Mouse (Mus musculus): ENCODE data around the gene Tsc22d1.
A peak's percentile ranks its signal among the peaks of the same experiment; 100 is the strongest.

The Tsc22d1 gene

GRCm38 (mm10) chr14:76515620-76516019, 100.9 kb downstream of the Tsc22d1 start:
- DNase-seq (ENCODE audit: low read depth, low spot score) = no peak

- DNase-seq (ENCODE audit: low read depth, low spot score) = no peak
Observed at GRCm38 (mm10) chr14:76518217-76518616, 103.5 kb downstream of the Tsc22d1 start.

GRCm38 (mm10) chr14:76520606-76521005, 105.8 kb downstream of the Tsc22d1 start:
- no peak for DNase-seq (ENCODE audit: low read depth, low spot score)

- DNase-seq (ENCODE audit: low read depth, low spot score) = no peak
Observed at GRCm38 (mm10) chr14:76521308-76521707, 106.5 kb downstream of the Tsc22d1 start.

DNA sequence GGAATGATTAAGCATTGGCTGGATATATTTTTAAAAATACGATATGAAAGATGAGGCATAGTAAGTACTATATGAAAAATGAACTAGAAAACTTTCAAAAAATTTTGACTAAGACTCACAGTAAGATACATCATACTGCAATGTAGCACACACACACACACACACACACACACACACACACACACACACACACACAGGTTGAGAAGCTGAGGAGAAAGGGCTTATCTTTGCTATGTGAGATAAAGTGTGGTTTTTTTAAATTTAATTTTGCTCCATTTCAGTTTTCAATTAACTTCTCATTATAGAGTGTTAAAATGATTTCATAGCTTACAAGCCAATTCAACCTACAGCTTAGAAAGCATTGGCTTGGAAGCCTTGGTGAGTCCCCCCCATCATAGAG, 108.6 kb downstream of the Tsc22d1 start:
- no peak for DNase-seq (ENCODE audit: low read depth, low spot score)

DNA sequence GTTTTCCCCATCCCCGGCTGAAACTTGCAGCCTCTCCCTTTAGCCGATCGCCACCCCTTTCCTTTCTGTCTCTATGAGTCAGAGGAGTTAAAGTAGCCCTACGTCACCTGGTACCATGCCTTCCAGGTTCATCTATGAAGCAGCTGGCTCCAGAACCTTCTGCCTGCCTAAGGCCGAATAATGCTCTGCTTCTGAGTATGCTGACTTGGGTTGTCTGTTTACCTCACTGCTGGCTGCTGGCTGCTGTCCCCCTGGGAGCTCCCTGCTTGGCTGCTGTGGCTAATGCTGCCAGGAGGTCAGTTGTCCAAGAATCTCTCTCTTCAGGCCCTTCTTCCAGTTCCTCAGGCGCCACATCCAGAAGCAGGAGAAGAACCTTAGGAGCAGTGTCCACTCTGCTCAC, 111.7 kb downstream of the Tsc22d1 start:
- no peak for DNase-seq (ENCODE audit: low read depth, low spot score)

DNA sequence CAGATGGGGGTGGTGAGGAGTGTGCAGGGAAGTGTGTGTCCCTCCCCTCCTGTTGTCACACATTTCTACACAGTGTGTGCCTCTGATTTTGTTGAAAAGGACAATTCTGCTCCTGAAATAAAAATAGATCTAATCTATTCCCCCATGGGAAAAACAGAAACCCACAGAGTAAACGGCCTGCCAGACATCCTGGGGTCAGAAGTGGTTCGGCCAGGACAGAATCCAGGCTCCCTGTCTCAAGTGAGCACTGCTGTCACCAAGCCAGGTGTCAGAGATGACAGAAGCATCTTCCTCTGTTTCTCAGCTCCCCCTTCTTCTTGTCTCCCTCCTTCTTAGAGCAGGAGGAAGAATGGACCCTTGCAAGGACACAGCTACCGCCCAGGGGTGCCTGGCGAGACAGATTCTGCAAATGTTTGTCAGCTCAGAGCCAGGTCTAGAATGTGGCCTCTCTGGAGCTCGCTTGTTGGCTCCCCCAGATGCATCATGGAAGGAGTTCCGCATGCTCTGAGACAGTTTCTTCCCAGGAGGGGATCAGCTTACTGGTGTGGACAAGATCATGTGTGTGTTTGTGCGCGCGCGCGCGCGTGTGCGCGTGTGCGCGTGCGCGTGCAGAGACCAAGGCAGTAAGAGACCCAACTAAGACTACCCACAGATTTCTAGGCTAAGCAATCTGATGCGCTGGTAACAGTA, 112.4 kb downstream of the Tsc22d1 start:
- no peak for DNase-seq (ENCODE audit: low read depth, low spot score)

GRCm38 (mm10) chr14:76527758-76528313, 113.1 kb downstream of the Tsc22d1 start:
- DNase-seq (ENCODE audit: low read depth, low spot score) = no peak

- no peak for DNase-seq (ENCODE audit: low read depth, low spot score)
Observed at GRCm38 (mm10) chr14:76528641-76529040, 113.9 kb downstream of the Tsc22d1 start.

GRCm38 (mm10) chr14:76531027-76531660, 116.4 kb downstream of the Tsc22d1 start:
- DNase-seq (ENCODE audit: low read depth, low spot score) = no peak

DNA sequence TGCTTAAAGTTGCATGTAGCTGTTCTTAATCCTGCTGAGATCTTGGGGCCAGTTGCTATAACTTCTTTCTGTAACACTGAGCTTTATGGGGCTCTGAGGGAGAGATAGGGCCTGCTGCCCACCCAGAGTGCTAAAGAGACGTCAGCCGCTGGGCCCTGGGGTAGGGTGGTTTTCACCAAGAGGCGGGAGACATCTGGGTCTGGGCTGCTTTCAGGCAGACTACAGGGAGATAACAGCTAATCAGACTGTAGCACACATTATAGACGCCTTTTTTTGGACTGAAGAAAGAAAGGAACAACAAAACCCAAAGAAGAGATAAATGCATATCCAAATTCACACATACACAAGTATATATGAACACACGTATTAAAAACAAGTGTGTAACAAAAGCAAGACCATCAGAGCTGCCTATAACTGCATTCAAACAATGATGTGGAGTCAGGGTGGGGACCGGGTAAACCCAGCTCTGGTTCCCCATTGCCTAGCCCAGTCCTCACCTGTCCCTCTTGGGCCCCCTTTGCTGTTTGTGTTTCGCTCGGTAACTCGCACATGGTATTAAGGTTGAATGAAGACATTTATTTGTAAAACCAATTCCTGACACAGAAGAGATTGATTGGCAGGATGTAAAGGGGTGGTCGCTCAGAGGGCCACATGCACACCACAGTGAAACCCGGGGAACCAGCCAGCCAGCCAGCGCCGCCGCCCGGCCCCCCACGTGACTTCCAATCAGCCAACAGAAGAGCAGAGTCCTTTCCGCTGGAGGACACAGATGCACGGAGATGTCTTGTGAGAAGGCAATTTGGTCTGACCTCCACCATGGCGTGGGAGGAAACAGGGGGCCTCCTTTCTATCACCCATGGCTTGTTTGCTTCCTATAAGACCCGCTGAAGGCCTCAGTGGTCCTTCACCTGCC, 117.8 kb downstream of the Tsc22d1 start:
- DNase-seq (ENCODE audit: low read depth, low spot score) = no peak

GRCm38 (mm10) chr14:76533170-76533815, 118.5 kb downstream of the Tsc22d1 start:
- DNase-seq (ENCODE audit: low read depth, low spot score) = no peak

GRCm38 (mm10) chr14:76535096-76535495, 120.3 kb downstream of the Tsc22d1 start:
- DNase-seq (ENCODE audit: low read depth, low spot score) = no peak

DNA sequence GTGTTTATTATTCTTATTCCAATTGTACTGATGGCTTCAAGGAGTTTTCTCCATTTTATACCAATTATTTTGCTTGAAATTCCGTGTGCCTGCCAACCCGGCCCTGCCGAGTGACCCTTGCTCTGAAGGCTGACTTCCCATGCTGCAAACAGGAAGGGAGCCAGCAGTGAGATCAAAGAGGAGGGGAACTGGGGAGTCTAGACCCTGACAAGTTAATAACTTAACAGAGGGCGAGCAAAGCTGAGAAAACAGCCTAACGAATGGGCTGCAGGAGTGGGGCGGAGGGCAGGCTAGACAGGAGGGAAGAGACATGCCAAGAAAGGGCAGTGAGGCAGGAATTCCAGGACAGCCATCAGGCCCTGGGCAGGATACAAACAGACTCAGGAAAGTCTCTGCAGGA, 122.2 kb downstream of the Tsc22d1 start:
- DNase-seq (ENCODE audit: low read depth, low spot score) = no peak

DNA sequence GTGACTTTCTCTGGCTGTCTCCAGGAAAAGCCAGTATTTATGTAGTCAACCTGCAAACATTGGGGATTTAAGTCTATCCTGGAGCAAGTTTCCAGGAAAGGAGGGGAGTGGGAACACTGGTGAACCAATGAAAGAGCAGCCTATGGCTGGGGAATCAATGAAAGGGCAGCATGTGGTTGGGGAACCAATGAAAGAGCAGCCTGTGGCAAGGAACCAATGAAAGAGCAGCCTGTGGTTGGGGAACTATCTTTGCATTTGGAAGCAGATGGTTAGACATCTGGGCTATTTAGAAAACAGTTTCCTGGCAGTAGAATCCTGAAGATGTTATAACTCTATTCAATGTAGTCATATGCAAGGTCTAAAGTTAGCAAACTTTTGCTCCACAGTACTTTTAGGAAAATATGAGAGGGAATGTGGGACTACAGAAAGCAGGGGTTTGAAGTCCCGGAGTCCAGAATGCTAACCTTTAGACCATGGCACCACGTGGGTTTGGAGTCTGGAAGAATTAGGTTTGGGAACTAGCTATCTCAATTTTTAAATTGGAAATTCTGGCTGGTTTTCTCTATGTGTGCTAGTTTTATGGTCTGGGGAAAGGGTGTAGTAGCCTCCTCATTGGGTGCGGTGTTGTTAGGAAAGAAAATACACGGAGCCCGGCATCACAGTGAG, 125.4 kb downstream of the Tsc22d1 start:
- no peak for DNase-seq (ENCODE audit: low read depth, low spot score)

GRCm38 (mm10) chr14:76541341-76541740, 126.6 kb downstream of the Tsc22d1 start:
- DNase-seq (ENCODE audit: low read depth, low spot score) = no peak

GRCm38 (mm10) chr14:76544136-76544535, 129.4 kb downstream of the Tsc22d1 start:
- DNase-seq (ENCODE audit: low read depth, low spot score) = no peak

DNA sequence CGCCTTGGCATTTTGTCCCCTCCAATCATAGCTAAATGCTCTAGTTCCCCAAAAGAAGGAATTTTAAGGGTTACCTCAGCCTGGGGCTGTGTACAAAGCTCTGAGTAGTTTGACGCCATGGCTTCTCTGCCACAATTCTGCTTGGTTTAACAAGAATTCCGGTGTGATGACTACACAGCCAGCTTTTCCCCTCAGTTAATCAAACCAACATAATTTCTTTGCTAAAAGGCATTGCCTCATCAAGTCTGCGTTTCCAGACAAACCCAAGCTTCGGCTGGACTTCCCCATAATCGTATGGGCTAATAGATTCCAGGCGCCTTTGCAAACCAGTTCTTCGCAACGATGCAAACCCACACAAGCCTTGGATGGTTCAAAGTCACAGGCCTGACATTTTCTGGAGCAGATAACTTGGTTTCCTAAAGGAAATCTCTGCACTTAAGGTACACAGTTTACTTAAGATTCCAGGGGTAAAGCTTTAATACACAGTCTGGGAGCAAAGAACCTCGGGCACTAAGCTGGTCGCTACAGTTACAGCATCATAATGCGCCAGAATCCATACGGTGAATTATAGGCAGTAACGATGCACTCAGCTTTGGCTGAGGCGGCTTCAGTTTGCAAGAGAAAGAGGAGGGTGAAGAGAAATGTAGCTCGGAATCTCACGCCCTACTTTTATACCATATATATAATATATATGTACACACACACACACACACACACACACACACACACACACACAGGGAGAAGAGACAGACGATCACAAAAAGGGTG, 140.7 kb downstream of the Tsc22d1 start:
- peak; percentile 18 for DNase-seq (ENCODE audit: low read depth, low spot score)

GRCm38 (mm10) chr14:76556031-76556851, 141.5 kb downstream of the Tsc22d1 start:
- peak; percentile 39 for DNase-seq (ENCODE audit: low read depth, low spot score)

Measured in brain, embryonic 18.5 days (tissue).